Mouse (Mus musculus) frontal cortex, postnatal 36 days (tissue): ENCODE results near the gene Ttll1.

ENCODE experiments used
- DNase-seq, 2 experiments: peaks; one replicate each; pipeline ENCODE4 v3.0.0; 2022; ENCODE audit warnings: low spot score in 2 of 2

The Ttll1 gene

DNA sequence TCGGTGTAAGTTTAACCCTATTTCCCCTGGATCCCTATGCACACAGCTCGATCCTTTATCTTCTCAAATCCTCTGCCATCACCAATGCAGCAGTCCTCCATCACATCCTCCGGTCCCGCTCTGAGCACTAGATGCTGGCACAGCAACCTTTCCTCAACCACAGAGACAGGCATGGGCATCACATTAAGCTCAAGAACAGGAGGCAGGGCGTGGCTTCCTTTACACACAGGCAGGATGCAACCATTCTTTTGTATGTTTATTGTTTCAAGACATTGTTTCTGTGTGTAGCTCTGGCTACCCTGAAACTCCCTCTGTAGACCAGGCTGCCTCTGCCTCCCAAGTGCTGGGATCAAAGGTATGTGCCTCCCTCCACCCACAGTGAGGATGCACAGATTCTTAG, 55.1 kb downstream of the Ttll1 start:
- DNase-seq = no peak

- no peak for DNase-seq
These were observed 55.7 kb downstream of the Ttll1 start for GRCm38 (mm10) chr15:83455034-83455433.

DNA sequence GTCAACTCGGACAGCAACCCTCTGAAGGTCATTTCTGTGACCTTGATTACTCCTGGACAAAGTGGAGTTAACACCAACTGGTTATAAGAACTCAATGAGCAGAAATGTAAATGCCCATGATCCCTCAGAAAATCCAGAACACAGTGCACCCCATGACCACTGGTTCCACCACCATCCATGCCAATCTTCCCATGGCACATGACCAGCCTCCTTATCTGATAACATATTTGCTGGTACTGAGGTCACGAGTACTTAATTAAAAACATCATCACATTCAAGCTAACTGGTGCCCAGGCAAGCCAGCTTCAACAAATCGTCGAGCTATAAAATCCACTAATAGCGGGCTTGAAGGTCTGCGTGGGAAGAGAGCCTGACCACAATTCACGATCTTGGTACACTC, 56.3 kb downstream of the Ttll1 start:
- DNase-seq = no peak

DNA sequence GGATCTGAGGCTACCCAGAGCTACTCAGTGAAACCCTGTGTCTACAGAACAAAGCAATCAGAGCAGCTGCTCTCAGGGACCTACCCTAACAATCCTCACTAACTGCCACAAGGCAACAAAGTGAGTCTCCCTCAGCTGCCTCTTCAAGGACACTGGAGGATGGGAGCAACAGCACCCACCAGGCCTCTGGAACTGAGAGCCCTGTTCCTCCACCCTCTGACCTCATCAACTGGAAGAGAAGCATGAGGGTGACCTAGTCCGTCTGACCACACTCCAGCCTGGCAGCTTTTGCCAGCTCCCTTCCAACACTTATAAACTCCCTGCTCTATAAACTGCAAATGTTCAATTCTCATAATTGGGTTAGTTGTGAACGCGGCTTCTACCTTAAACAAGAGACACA, 56.8 kb downstream of the Ttll1 start:
- no peak for DNase-seq

DNA sequence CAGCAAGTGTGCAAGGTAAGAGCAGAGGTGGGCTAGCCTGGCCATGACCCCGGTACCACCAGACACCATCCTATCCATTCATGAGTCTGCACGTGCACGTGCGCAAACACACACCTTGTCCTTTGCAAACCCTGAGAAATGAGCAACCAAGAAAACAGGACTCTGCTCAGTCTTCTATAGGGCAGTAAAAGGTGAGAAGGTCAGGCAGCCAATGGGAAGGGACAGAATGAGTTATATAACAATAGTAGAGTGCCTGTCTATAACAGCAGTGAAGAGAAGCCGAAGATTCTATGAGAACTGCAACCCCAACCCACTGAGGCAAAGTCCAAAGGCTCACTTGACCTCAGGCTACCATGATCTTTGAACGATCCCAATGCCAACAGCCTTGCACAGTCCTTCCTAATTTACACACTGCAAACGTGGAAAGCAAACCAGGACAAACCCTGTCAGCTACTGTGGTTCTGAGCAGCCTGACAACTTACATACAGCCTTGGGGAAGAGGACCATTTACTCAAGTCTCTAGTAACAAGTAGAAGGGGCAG, 58.4 kb downstream of the Ttll1 start:
- no peak for DNase-seq

GRCm38 (mm10) chr15:83451621-83452210, 59.0 kb downstream of the Ttll1 start:
- DNase-seq = peak in 1 of 2 experiments; percentile 35

DNA sequence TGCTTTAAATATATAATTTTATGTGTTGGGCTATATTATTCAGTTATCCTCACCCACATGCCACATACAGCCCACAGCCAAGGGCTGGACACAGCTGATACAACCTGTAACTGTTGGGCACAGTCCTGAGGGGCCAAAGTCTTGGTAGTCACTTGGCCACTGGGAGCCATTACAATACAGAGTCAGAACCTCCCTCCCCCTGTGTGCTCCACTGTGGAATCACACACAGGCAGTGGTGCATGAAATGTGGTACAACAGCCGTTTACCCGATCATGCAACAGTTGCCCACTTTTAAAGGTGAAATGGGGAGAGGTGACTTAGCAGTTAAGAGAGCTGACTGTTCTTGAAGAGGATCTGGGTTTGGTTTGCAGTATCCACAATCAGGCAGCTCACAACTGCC, 60.7 kb downstream of the Ttll1 start:
- no peak for DNase-seq

DNA sequence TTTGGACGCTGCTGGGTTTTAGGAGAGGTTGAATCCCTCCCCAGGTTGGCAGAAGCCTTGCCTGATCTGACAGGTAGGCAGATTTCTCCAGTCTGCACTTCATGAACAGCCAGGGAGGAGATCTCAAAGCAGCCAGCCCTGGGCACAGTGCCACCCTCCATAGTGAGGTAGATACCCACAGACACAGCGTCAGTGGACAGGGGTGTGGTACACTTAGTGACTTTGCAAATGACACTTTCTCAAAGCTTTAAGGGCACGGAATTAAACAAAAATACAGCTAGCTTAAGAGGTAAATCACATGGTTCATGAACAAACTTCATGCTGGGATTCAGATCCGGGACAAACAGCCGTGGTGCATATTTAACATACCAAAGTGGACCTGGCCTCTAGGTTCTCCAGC, 62.0 kb downstream of the Ttll1 start:
- no peak for DNase-seq

- DNase-seq = peak; percentile 67 to 83
These were observed 62.7 kb downstream of the Ttll1 start for GRCm38 (mm10) chr15:83447791-83448544.

DNA sequence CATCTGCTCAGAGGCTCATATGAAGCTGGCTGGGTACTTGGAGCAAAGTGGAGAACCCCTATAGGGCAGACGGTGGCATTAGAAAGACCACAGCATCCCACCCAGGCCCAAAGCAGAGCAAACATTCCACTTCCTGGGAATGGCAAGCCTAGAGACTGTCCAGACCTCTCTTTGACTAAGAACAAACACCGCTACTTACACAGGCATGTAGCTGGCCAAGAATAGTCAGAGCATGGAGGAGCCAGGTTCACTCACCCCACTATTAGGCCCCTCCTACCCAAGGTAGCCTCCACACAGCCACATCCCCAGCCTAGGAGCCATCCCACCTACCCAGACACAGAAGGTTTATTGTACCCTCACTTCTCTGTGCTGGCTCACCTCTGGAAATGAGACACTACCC, 64.8 kb downstream of the Ttll1 start:
- no peak for DNase-seq

DNA sequence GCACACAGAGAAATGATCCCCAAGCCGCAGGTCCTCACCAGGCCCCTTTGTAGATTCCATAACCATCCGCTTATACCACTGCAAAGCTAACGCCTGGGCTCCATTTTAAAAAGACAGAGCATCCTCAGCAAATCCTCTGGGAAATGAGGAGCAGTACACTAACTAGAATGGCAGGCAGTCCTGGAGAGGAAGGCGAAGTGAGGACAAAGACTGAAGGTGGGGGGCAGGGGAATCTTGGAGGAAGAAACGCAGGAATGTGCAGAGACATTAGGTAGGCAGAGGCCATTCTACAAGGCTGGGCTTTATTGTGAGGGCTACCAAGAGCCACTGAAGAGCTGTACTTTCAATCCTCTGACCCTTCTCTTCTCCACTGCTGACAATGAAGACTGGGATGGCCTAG, 65.3 kb downstream of the Ttll1 start:
- no peak for DNase-seq

GRCm38 (mm10) chr15:83444425-83444824, 66.3 kb downstream of the Ttll1 start:
- no peak for DNase-seq

- no peak for DNase-seq
These were observed 68.1 kb downstream of the Ttll1 start for GRCm38 (mm10) chr15:83442495-83443037.

- no peak for DNase-seq
These were observed 70.0 kb downstream of the Ttll1 start for GRCm38 (mm10) chr15:83440726-83441125.

DNA sequence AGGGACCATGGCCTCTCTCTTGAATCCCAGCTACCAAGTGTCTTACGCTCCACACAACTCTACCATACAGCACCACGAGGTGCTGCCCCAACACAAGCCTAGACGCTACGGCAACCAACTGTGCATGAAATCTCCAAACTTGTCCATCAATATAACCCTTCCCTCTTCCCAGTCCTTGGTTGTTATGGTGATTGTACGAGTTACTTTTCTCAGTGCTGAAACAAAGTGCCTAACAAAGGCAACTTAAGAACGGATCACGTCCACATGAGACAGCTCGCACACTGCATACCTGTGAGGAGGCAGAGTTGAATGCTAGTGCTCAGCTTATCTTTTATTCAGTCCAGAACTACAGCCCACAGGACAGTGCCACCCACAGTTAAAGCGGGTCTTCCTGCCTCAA, 74.2 kb downstream of the Ttll1 start:
- DNase-seq = no peak

DNA sequence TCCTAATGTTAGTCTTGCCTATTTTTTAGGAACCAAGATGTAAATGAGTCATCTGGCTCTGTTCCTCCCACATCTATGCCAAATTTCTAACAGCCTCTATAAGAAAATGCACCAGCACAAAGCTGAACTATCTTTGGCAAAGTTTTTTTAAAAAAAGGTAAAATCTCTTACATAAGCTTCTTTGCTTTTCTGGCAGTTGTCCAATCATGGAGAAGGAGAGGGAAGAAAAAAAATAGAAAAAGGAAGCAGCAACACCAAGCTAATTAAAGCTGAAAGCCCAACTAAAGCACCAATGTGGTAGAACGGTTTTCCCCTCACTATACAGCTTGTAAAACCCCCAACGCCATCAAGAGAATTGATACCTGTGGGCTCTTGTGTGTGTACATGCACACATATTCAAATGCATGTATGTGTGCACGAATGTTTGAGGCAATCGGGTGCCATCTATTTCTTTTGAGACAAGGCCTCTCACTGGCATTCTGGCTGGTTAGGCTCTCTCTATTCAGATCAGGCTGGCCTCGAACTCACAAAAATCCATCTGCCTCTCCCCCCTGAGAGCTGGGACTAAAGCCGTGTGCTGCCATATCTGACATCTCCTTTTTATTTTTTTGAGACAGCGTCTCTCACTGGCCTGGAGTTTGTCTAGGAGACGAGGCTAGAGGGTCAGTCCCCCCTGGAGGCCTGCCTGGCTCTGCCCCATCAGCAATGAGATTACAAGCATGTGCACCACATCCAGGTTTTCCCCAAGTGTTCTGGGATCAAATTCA, 75.2 kb downstream of the Ttll1 start:
- DNase-seq = peak; percentile 32 to 67

GRCm38 (mm10) chr15:83434692-83435091, 76.0 kb downstream of the Ttll1 start:
- DNase-seq = no peak
